Mouse (Mus musculus): ENCODE data around the gene Il27ra.
"Not testable (repeated sequence)": the region's sequence is repeated elsewhere in the genome, so short reads cannot be mapped to it uniquely, and the experiment has no call there.

Il27ra gene

GRCm38 (mm10) chr8:83994030-83994429 is 48.4 kb downstream of the Il27ra start:
- no peak for DNase-seq

- DNase-seq: no peak
Observed at GRCm38 (mm10) chr8:83992488-83992887, 49.9 kb downstream of the Il27ra start.

GRCm38 (mm10) chr8:83990170-83990569 is 52.2 kb downstream of the Il27ra start:
- DNase-seq: no peak

GRCm38 (mm10) chr8:83989243-83989642 is 53.1 kb downstream of the Il27ra start:
- DNase-seq: no peak

GRCm38 (mm10) chr8:83983222-83983621 is 59.2 kb downstream of the Il27ra start:
- DNase-seq: not testable (repeated sequence)

GRCm38 (mm10) chr8:83982449-83982848 is 59.9 kb downstream of the Il27ra start:
- DNase-seq: no peak

- DNase-seq: no peak
Observed at GRCm38 (mm10) chr8:83981533-83981932, 60.9 kb downstream of the Il27ra start.

- no peak for DNase-seq
Observed at GRCm38 (mm10) chr8:83980845-83981244, 61.5 kb downstream of the Il27ra start.

Measured in lung, adult 18-20 months (tissue).